Mouse (Mus musculus) heart, embryonic 11.5 days (tissue): ENCODE data around the gene Pde8b. TPM values are rescaled to one million over a fixed set of nuclear protein-coding genes. Genes with fewer than 3 reads are reported as not detected.

Experiments
- ATAC-seq: fragments of 200-750 bp; cut with Nextera tagmentation; replicated peaks from 2 replicates; pipeline ENCODE4 v1.8.0; 2017; ENCODE audit warnings: moderate library complexity; ENCODE audit not compliant: insufficient number of reproducible peaks, low FRiP score, low TSS enrichment
- H3K27ac ChIP-seq: fragments of 300-500 bp; sonication (generic); 2 replicates; pipeline ENCODE4 v1.5.1; 2014; ENCODE audit warnings: mild to moderate bottlenecking, low read depth, low read length
- H3K27me3 ChIP-seq: fragments of 300-500 bp; sonication (generic); 2 replicates; pipeline ENCODE4 v1.6.1; 2014; ENCODE audit warnings: mild to moderate bottlenecking, low read length, mixed read lengths; ENCODE audit not compliant: control insufficient read depth, insufficient read depth
- H3K36me3 ChIP-seq: fragments of 300-500 bp; sonication (generic); 2 replicates; pipeline ENCODE4 v1.6.1; 2014; ENCODE audit warnings: mild to moderate bottlenecking, low read length, moderate library complexity, mixed read lengths; ENCODE audit not compliant: control insufficient read depth, insufficient read depth
- H3K4me1 ChIP-seq: fragments of 300-500 bp; sonication (generic); 2 replicates; pipeline ENCODE4 v1.6.1; 2014; ENCODE audit warnings: low read length; ENCODE audit not compliant: control insufficient read depth, insufficient read depth
- H3K4me2 ChIP-seq: fragments of 300-500 bp; sonication (generic); 2 replicates; pipeline ENCODE4 v1.6.1; 2014; ENCODE audit warnings: mild to moderate bottlenecking, moderate library complexity
- H3K4me3 ChIP-seq: fragments of 300-500 bp; sonication (generic); 2 replicates; pipeline ENCODE4 v1.5.1; 2014; ENCODE audit warnings: low read depth, low read length
- H3K9ac ChIP-seq: fragments of 300-500 bp; sonication (generic); 2 replicates; pipeline ENCODE4 v1.6.1; 2014; ENCODE audit warnings: mild to moderate bottlenecking, low read depth, low read length, moderate library complexity
- H3K9me3 ChIP-seq: fragments of 300-500 bp; sonication (generic); replicated peaks from 2 replicates; pipeline ENCODE4 v1.6.1; 2016; ENCODE audit warnings: low read length; ENCODE audit not compliant: control insufficient read depth
- WGBS: fragments of 180-500 bp; shearing (Covaris S2); extraction: QIAGEN DNeasy Blood & Tissue Kit; methylation state at CpG from one replicate; pipeline ENCODE4 v1.1.7; 2014; ENCODE audit not compliant: insufficient replicate concordance; 5-methylcytosine and 5-hydroxymethylcytosine counted together
- polyA plus RNA-seq: library from polyadenylated mRNA; unstranded; fragments of >200 nt; fragmentation: Nextera tagmentation; extraction: Ambion mirVana; gene quantifications from 2 replicates; pipeline ENCODE4 v1.2.1, GENCODE M21; 2014

The Pde8b gene
- polyA plus RNA-seq, 1 experiment from 2014 or later = 0.69 TPM

DNA sequence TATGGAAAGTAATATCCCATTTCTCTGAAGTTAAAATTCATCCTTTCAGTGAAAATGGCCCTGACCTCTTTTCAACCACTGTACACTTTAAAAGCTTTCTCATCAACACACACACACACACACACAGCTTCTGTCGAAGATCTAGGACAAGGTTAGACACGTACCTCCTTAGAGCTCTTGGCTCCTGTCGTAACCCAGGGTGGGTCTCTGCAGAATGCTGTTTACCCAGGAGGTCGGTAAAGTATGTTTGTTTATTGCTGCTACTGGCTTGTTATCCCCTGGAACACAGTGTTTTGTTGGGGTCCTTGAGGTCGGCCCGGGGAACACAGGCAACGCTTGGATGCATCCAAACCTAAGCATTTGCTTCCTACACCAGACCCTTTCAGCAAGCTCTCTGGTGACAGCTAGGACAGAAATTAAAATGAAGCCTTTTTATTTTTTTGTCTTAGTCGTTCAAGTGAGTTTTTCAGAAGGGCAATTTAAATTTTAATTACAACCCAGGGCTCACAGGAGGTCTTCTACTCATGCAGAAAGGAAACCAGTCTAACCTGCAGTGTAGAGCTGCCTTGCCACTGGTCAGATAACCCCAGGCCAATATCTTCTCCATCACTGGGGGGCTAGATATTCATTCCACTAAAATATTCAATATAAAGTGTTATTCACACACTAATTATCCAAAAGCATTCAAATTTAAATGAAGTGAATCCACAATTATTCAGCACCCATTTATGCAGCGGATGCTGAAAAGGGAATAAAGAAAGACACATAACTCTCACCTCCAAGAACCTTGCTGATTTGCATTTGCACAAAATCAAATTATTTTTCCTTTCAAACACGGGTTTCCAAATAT is 64.0 kb downstream of the Pde8b start:
- H3K27ac ChIP-seq = no peak overlapping the region
- H3K36me3 ChIP-seq = no peaks in the 10 kb centered on the region
- ATAC-seq = no peak
- no peaks in the 10 kb centered on the region for H3K27me3 ChIP-seq
- H3K4me2 ChIP-seq = no peak overlapping the region
- no peak overlapping the region for H3K4me3 ChIP-seq
- no peaks in the 10 kb centered on the region for H3K4me1 ChIP-seq
- H3K9ac ChIP-seq = no peak overlapping the region
- no peaks in the 10 kb centered on the region for H3K9me3 ChIP-seq
- 55% methylated on average over 10 of the region's 10 CpGs for WGBS

DNA sequence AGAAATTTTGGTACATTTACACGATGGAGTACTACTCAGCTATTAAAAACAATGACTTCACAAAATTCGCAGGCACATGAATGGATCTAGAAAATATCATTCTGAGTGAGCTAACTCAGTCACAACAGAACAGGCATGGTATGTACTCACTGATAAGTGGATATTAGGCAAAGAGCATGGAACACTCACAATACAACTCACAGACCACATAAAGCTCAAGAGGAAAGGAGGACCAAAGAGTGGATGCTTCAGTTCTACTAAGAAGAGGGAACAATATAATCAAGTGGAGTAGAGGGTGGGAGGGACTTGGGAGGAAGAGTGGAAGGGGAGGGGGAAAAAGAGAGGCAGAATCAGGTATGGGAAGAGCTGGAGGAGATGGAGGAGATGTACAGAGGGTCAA is 66.5 kb downstream of the Pde8b start:
- Histone ChIP-seq H3K9me3 (no peaks in the 10 kb centered on the region), H3K9ac (no peak overlapping the region), H3K36me3 (no peaks in the 10 kb centered on the region), H3K27ac (no peak overlapping the region), H3K4me3 (no peak overlapping the region), H3K4me1 (no peaks in the 10 kb centered on the region), H3K27me3 (no peaks in the 10 kb centered on the region), H3K4me2 (no peak overlapping the region)
- WGBS = 79% methylated on average over 2 of the region's 2 CpGs
- ATAC-seq = no peak

DNA sequence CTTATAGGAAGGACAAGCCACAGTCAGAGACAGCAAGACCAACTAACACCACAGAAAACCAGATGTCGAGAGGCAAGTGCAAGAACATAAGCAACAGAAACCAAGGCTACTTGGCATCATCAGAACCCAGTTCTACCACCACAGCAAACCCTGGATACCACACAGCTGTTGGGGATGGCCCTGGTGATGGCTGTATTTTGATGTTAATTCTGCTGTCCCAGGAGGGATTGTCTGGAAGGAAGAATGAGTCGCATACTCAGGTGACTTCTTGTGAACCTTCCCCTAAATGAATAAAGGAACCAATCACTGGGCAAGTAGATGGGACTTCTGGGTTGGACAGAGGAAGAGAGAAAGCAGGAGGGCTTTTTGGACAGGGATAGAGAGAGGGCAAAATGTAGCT is 69.9 kb downstream of the Pde8b start:
- H3K4me2 ChIP-seq = no peak overlapping the region
- H3K9me3 ChIP-seq = no peaks in the 10 kb centered on the region
- no peaks in the 10 kb centered on the region for H3K36me3 ChIP-seq
- H3K4me1 ChIP-seq = peaks cover 8% of the 10 kb centered on the region; the same call in 1 of the 2 replicates
- H3K9ac ChIP-seq = no peak overlapping the region
- H3K27me3 ChIP-seq = no peaks in the 10 kb centered on the region
- no peak for ATAC-seq
- no peak overlapping the region for H3K4me3 ChIP-seq
- WGBS = 84% methylated on average over 2 of the region's 2 CpGs
- no peak overlapping the region for H3K27ac ChIP-seq

DNA sequence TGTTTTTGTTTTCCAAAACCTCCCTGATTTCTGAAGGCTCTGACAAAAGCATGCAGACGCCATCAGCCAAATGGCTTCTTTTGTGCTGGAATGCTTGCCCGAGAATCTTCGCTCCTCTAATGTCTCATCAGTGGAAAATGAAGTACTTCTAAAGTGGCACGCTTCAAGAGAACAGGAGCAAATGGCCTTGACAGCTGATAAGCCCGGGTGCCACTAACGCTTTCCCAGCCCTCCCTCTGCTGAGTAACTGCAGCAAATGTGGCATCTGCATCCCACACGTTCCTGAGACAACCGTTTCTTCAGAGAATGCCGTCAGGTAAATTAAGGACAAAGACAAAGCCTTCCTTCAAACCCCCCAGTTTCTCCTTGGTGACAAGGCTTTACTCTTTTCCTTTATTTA is 72.8 kb downstream of the Pde8b start:
- no peak for ATAC-seq
- Histone ChIP-seq H3K36me3 (no peaks in the 10 kb centered on the region), H3K27ac (no peak overlapping the region), H3K4me1 (peaks cover 8% of the 10 kb centered on the region; the same call in 1 of the 2 replicates), H3K4me3 (no peak overlapping the region), H3K9ac (no peak overlapping the region), H3K4me2 (no peak overlapping the region; the same call in 1 of the 2 replicates), H3K9me3 (no peaks in the 10 kb centered on the region), H3K27me3 (no peaks in the 10 kb centered on the region)
- 12% methylated on average over 9 of the region's 9 CpGs for WGBS

DNA sequence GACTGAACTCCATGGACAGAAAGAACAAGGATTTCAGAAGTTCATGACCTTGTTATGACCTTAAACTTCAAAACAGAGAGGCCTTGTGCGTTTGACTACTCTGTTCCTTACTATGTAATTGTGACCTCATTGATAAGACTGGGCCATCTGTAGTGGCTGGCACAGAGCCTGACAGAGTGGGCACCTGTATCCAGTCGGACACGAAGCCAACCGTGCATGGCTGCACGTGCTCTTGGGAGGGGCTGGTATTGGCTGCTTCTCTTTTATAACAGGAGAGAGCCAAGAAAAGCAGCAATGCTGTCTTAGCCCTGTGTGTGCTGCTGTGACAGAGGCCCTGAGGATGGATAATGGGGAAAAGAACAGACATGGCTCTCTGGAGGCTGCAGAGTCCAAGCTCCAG is 73.7 kb downstream of the Pde8b start:
- H3K9ac ChIP-seq = no peak overlapping the region
- H3K36me3 ChIP-seq = no peaks in the 10 kb centered on the region
- H3K4me3 ChIP-seq = no peak overlapping the region
- 66% methylated on average over 5 of the region's 5 CpGs for WGBS
- H3K4me2 ChIP-seq = no peak overlapping the region
- peaks cover 8% of the 10 kb centered on the region; the same call in 1 of the 2 replicates for H3K4me1 ChIP-seq
- no peaks in the 10 kb centered on the region for H3K9me3 ChIP-seq
- no peaks in the 10 kb centered on the region for H3K27me3 ChIP-seq
- no peak overlapping the region for H3K27ac ChIP-seq
- no peak for ATAC-seq

DNA sequence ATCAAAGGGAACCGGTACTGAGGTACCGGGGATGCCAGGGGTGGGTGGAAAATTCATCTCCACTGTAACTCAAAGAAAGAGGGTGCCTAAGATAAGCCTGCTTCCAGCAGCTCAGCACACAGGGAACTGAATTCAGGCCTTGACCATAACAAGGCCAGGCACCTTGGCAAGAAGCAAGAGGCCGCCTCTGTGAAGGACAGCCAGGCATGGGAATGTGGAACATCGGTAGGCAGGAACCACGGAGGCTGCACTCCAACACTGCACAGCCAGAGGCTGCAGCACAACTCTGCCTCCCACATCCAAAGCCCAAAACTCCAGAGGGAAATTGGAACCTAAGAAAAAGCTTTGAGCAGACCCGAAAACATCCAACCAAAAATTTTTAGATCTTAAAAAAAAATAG is 75.9 kb downstream of the Pde8b start:
- H3K27me3 ChIP-seq = no peaks in the 10 kb centered on the region
- no peak overlapping the region for H3K4me2 ChIP-seq
- H3K9me3 ChIP-seq = no peaks in the 10 kb centered on the region
- 61% methylated on average over 6 of the region's 6 CpGs for WGBS
- H3K9ac ChIP-seq = no peak overlapping the region
- H3K36me3 ChIP-seq = no peaks in the 10 kb centered on the region
- H3K4me1 ChIP-seq = peaks cover 8% of the 10 kb centered on the region; the same call in 1 of the 2 replicates
- no peak for ATAC-seq
- no peak overlapping the region for H3K4me3 ChIP-seq
- no peak overlapping the region for H3K27ac ChIP-seq

DNA sequence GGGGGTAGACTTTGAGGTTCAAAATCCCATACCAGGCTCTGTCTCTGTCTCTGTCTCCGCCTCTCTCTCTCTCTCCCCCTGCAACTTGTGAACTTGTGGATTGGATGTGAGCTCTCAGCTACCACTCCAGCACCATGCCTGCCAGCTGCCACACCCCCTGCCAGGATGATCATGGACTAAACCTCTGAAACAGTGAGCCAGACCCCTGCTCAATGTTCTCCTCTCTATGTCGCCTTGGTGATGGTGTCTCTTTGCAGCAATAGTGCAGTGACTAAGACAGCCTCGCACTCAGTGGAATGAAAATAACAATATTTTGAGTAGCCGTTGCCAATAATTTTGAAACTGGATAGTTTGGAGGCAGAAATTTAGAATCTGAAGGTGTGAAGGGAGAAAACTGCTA is 77.8 kb downstream of the Pde8b start:
- Histone ChIP-seq H3K4me1 (peaks cover 4% of the 10 kb centered on the region; the same call in 1 of the 2 replicates), H3K4me3 (no peak overlapping the region), H3K9me3 (no peaks in the 10 kb centered on the region), H3K36me3 (no peaks in the 10 kb centered on the region), H3K9ac (no peak overlapping the region), H3K27me3 (no peaks in the 10 kb centered on the region), H3K4me2 (no peak overlapping the region), H3K27ac (no peak overlapping the region)
- 77% methylated on average over 4 of the region's 4 CpGs for WGBS
- no peak for ATAC-seq

DNA sequence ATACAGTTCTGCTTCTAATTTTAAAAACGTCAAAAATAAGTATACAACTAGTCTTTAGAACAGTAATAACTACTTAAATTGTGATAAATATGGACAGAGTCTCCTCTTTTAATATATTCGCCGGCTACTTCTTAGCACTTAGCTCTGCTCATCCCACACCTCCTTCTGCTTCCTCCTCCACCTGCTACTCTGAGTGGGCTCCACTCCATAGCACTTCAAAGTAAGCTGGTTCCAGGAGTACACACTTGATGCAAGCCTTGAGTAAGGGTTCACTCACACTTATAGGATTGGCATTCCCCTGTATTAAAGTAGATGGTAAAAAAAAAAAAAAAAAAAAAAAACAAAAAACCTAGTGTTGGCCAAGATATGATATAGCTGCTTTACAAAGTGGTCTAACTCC is 89.9 kb downstream of the Pde8b start:
- 78% methylated on average over 3 of the region's 3 CpGs for WGBS
- Histone ChIP-seq H3K4me2 (no peak overlapping the region), H3K36me3 (no peaks in the 10 kb centered on the region), H3K9me3 (no peaks in the 10 kb centered on the region), H3K4me1 (no peaks in the 10 kb centered on the region), H3K9ac (no peak overlapping the region), H3K27me3 (no peaks in the 10 kb centered on the region), H3K27ac (no peak overlapping the region), H3K4me3 (no peak overlapping the region)
- no peak for ATAC-seq

DNA sequence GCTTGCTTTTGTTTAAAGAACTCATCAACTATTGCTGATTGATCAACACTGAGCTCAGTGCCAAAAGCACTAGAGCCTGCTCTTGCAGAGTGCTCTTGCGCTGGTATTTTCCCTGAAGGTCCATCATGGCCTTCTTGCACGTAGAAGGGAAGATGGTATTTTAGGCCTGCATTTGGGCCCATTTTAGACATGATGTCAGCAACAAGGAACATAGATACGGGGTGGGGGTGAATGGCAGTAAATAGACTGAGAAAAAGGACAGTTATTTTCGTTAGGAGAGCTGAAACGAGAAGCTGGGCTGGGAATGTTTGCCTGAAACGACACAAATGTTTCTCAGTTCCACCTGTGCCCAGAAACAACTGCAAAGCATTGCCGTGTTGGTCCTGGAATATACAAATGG is 91.2 kb downstream of the Pde8b start:
- Histone ChIP-seq H3K27ac (no peak overlapping the region), H3K36me3 (no peaks in the 10 kb centered on the region), H3K9me3 (no peaks in the 10 kb centered on the region), H3K27me3 (no peaks in the 10 kb centered on the region), H3K4me3 (no peak overlapping the region), H3K9ac (no peak overlapping the region), H3K4me2 (no peak overlapping the region), H3K4me1 (no peaks in the 10 kb centered on the region)
- WGBS = 79% methylated on average over 7 of the region's 7 CpGs
- no peak for ATAC-seq
